Mouse (Mus musculus) testis, adult 2 months (tissue): Measurements from ENCODE around the gene Best2. TPM values are rescaled to one million over a fixed set of nuclear protein-coding genes. Genes with fewer than 3 reads are reported as not detected.

Experiments
- H3K27ac ChIP-seq: fragments of 200-500 bp; 2 replicates; pipeline ENCODE4 v1.5.1; 2012; ENCODE audit warnings: low read depth, low read length; ENCODE audit not compliant: control insufficient read depth, insufficient read depth
- H3K27me3 ChIP-seq: fragments of 200-500 bp; 2 replicates; pipeline ENCODE4 v1.6.1; 2012; ENCODE audit warnings: mild to moderate bottlenecking, low read length, moderate library complexity; ENCODE audit not compliant: control insufficient read depth, insufficient read depth
- H3K36me3 ChIP-seq: fragments of 200-500 bp; 2 replicates; pipeline ENCODE4 v1.6.1; 2012; ENCODE audit warnings: mild to moderate bottlenecking, low read length; ENCODE audit not compliant: control insufficient read depth, insufficient read depth
- H3K4me1 ChIP-seq: fragments of 200-500 bp; 2 replicates; pipeline ENCODE4 v1.6.1; 2012; ENCODE audit warnings: low read length; ENCODE audit not compliant: control insufficient read depth, insufficient read depth
- H3K4me3 ChIP-seq: fragments of 200-500 bp; 2 replicates; pipeline ENCODE4 v1.5.1; 2012; ENCODE audit warnings: low read depth, mild to moderate bottlenecking, low read length, moderate library complexity, mixed read lengths; ENCODE audit not compliant: control insufficient read depth
- CTCF ChIP-seq: fragments of 200-500 bp; IDR thresholded peaks from 2 replicates; pipeline ENCODE4 v1.5.1; 2012; ENCODE audit warnings: low read depth, mild to moderate bottlenecking, inconsistent platforms, low read length, moderate library complexity; ENCODE audit not compliant: control insufficient read depth, insufficient read depth, insufficient replicate concordance
- POLR2A ChIP-seq: fragments of 200-500 bp; IDR thresholded peaks from 2 replicates; pipeline ENCODE4 v1.6.1; 2012; ENCODE audit warnings: low read depth, mild to moderate bottlenecking, inconsistent platforms, low read length, moderate library complexity; ENCODE audit not compliant: control insufficient read depth
- polyA plus RNA-seq: library from polyadenylated mRNA; depleted of rRNA; stranded (reverse); fragments of >200 nt; gene quantifications from 2 replicates; pipeline ENCODE4 v1.2.3, GENCODE M21; 2012

Best2 gene
- polyA plus RNA-seq, 1 experiment, result not detected

GRCm38 (mm10) chr8:84994375-84994774, 20.0 kb downstream of the Best2 start:
- H3K27ac ChIP-seq, result no peak overlapping the region
- H3K4me3 ChIP-seq, result no peak overlapping the region
- H3K4me1 ChIP-seq, result peaks cover 25% of the 10 kb centered on the region
- H3K36me3 ChIP-seq, result no peaks in the 10 kb centered on the region
- TF ChIP-seq CTCF (no peak), POLR2A (no peak)
- no peaks in the 10 kb centered on the region for H3K27me3 ChIP-seq

- TF ChIP-seq POLR2A (no peak), CTCF (no peak)
- Histone ChIP-seq H3K36me3 (no peaks in the 10 kb centered on the region), H3K27ac (peak overlapping the region; percentile 48; the same call in 1 of the 2 replicates), H3K4me3 (peak overlapping the region; percentile 85), H3K27me3 (no peaks in the 10 kb centered on the region), H3K4me1 (peaks cover 32% of the 10 kb centered on the region)
Measured at GRCm38 (mm10) chr8:84990836-84991235, 23.5 kb downstream of the Best2 start.

GRCm38 (mm10) chr8:84990349-84990748, 24.0 kb downstream of the Best2 start, which contains the start of gene Hook2:
Gene Hook2 (plus strand): TSS chr8:84990603.
- H3K27ac ChIP-seq, result peak within 1 kb of the TSS; percentile 62
- peaks cover 30% of the 10 kb centered on the region for H3K4me1 ChIP-seq
- no peaks in the 10 kb centered on the region for H3K36me3 ChIP-seq
- peak within 1 kb of the TSS; percentile 85 for H3K4me3 ChIP-seq
- peak; percentile 95; the same call in 1 of the 2 replicates for TF ChIP-seq CTCF
- peak; percentile 71; the same call in 1 of the 2 replicates for TF ChIP-seq POLR2A
- H3K27me3 ChIP-seq, result no peaks in the 10 kb centered on the region

- Histone ChIP-seq H3K36me3 (no peaks in the 10 kb centered on the region), H3K27me3 (no peaks in the 10 kb centered on the region), H3K27ac (peak overlapping the region; percentile 62), H3K4me1 (peaks cover 26% of the 10 kb centered on the region), H3K4me3 (peak overlapping the region; percentile 81)
- TF ChIP-seq CTCF, result peak; percentile 84
- TF ChIP-seq POLR2A, result no peak
Measured at GRCm38 (mm10) chr8:84989810-84990209, 24.5 kb downstream of the Best2 start.

GRCm38 (mm10) chr8:84989311-84989731, 25.0 kb downstream of the Best2 start:
- TF ChIP-seq POLR2A, result no peak
- no peak for TF ChIP-seq CTCF
- no peaks in the 10 kb centered on the region for H3K27me3 ChIP-seq
- peaks cover 28% of the 10 kb centered on the region for H3K4me1 ChIP-seq
- no peak overlapping the region for H3K27ac ChIP-seq
- H3K36me3 ChIP-seq, result no peaks in the 10 kb centered on the region
- H3K4me3 ChIP-seq, result no peak overlapping the region

GRCm38 (mm10) chr8:84987903-84988302, 26.4 kb downstream of the Best2 start:
- Histone ChIP-seq H3K27ac (no peak overlapping the region), H3K36me3 (no peaks in the 10 kb centered on the region), H3K27me3 (no peaks in the 10 kb centered on the region), H3K4me1 (peaks cover 28% of the 10 kb centered on the region), H3K4me3 (no peak overlapping the region)
- no peak for TF ChIP-seq POLR2A
- no peak for TF ChIP-seq CTCF

- no peak overlapping the region for H3K27ac ChIP-seq
- H3K36me3 ChIP-seq, result no peaks in the 10 kb centered on the region
Measured at GRCm38 (mm10) chr8:84987388-84987787, 26.9 kb downstream of the Best2 start.

More at GRCm38 (mm10) chr8:84987388-84987787, 26.9 kb downstream of the Best2 start:
- TF ChIP-seq CTCF (no peak), POLR2A (no peak)
- no peak overlapping the region for H3K4me3 ChIP-seq
- peaks cover 28% of the 10 kb centered on the region for H3K4me1 ChIP-seq
- no peaks in the 10 kb centered on the region for H3K27me3 ChIP-seq
